Mouse (Mus musculus) hindlimb bud, embryonic 11.5 days (tissue): ENCODE measurements around the gene Kir3dl2.
"Not testable (repeated sequence)": the region's sequence is repeated elsewhere in the genome, so short reads cannot be mapped to it uniquely, and the experiment has no call there.

ENCODE experiments used
- DNase-seq: peaks from one replicate; pipeline ENCODE4 v3.0.0-alpha.2; 2012; ENCODE audit warnings: low read depth, low spot score; ENCODE audit errors: extremely low spot score

Kir3dl2 gene

DNA sequence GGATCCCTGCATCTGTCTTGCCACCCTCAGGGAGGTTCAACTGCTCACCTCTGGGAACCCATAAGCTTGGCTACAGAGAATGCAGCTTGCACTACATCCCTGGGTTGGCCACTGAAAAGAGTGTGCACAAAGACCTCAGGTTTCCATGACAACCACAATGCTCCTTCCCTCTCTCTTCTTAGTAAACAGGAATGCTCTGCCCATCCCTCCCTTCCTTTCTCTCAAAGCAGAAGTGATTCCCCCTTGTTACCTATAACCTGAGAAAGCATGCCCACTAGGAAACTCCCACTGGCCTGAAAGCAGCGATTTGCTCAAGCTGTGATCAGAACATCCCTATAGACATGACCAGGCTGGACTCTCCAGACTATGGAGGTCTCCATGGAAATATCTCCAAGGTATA, at the start of gene Kir3dl2:
Kir3dl2 (minus strand) TSS at position 101 of the 400 bp plus-strand sequence.
- DNase-seq, result not testable (repeated sequence)

DNA sequence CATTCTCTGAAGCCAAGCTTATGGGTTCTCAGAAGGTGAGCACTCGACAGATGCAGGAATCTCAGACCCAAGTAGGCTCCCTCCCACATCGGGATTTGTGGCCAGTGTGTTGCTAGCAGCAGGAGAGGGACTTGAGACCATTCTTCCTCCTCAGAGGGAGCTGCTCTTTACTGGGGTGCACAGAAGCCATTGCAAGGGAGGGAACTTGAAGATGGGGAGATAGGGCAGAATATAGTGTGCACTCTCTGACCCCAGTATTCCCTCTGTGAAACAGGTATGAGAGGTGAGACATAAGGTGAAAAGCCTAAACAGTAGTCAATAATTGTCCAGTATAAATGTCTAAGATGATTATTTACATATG, 47.0 kb upstream of the Kir3dl2 start:
- DNase-seq, result no peak

DNA sequence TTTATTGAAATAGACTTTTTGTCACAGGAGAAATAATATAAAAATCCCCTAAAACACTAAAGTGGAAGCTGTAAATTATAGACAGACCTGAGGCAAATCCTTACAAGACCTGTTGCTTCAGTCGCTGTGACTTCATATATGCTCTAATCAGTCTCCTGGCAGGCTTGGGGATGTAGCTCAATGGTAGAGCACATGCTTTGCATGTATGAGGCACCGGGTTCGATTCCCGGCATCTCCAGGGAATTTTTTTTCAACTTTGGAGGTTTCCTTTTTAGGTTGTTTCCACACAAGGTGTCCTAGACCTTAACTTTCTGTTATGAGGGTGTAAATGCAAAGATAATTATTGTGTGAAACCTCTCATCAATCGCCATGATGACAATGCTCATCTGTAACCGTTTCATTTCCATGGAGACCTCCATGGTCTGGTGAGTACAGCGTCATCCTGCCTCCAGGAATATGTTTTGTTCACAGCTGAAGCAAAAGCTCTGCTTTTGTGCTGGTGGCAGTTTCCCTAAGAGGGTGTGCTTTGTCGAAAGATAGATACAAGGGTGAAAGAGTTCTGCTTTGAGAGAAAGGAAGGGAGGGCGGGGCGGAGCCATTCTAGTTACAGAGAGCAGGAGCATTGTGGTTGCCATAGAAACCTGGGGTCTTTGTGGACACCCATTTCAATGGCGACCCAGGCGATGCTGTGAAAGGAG, 46.5 kb upstream of the Kir3dl2 start, which contains the start of gene Tceal3:
Tceal3 (plus strand) TSS at position 644 of the 698 bp plus-strand sequence.
- no peak for DNase-seq

DNA sequence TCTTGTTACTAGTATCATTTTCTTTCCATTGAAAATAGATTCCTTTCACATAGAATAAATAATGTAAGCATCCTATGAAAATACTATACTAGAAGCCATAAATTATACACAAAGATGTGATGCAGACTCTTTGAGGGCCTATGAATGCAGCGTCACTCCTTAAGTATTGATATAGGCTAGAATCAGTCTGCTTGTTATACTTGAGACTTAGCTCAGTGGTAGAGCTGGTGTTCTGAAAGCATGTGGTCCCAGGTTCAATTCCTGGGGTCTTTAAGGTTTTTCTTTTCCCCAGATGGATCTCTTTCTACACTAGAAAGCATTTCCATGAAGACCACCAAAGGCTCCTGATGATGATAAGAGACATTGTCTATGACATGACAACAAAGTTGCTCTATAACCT, 40.8 kb upstream of the Kir3dl2 start:
- DNase-seq, result no peak

DNA sequence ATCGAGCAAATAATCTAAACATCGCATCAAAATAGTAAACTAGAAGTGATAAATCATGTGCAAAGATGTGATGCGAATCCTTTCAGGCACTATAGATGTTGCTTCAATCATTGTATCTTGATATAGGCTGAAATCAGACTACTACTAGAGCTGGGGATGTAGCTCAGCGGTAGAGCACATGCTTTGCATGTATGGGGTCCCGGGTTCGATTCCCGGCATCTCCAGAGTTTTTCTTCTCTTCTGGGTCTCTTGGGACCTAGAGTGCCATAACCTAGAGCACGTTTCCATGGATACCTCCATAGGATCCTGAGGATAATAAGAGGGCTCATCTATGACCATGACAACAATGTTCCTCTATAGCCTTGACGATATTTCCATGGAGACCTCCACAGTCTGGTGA, 25.2 kb upstream of the Kir3dl2 start:
- not testable (repeated sequence) for DNase-seq

DNA sequence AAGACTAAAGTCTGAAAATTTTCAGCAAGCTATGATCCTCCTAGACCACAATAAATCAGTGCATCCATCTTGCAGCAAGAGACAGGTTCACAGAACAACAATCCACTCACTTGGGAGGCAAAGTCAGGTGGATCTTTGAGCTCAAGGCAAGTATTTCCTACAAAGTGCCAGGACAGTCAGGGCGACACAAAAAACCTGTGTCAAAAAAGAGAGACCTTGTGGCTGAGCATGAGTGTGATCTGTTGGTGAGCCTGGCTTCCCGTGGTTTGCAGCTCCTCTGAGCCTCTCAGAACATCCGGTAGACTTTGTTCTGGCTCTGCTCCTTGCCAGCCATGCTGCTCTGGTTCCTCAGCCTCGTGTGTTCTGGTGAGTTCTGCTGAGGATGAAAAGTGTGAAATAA, 26.2 kb downstream of the Kir3dl2 start, which contains the start of gene Kir3dl1:
Kir3dl1 (plus strand) TSS at position 301 of the 400 bp plus-strand sequence.
- DNase-seq, result not testable (repeated sequence)
